Mouse (Mus musculus): ENCODE measurements around the gene Glis3.

GRCm38 (mm10) chr19:28721834-28722233, 42.0 kb upstream of the Glis3 start:
- TF ChIP-seq TAL1 (IDR thresholded peaks at IDR 0.05; ENCODE audit: low read length), result no peak
- no peak for TF ChIP-seq GATA1 (IDR thresholded peaks at IDR 0.05; ENCODE audit: low read length)
